Mouse (Mus musculus) neural tube, postnatal 0 days (tissue): Measurements from ENCODE around the gene Bdkrb2. TPM values are rescaled to one million over a fixed set of nuclear protein-coding genes. Genes with fewer than 3 reads are reported as not detected.

Experiments used
- polyA plus RNA-seq: library from polyadenylated mRNA; unstranded; fragments of >200 nt; fragmentation: Nextera tagmentation; extraction: Ambion mirVana; gene quantifications from 2 replicates; pipeline ENCODE4 v1.2.1, GENCODE M21; 2015

Bdkrb2 gene
- 1.7 and 2.2 TPM in 2 replicates for polyA plus RNA-seq

DNA sequence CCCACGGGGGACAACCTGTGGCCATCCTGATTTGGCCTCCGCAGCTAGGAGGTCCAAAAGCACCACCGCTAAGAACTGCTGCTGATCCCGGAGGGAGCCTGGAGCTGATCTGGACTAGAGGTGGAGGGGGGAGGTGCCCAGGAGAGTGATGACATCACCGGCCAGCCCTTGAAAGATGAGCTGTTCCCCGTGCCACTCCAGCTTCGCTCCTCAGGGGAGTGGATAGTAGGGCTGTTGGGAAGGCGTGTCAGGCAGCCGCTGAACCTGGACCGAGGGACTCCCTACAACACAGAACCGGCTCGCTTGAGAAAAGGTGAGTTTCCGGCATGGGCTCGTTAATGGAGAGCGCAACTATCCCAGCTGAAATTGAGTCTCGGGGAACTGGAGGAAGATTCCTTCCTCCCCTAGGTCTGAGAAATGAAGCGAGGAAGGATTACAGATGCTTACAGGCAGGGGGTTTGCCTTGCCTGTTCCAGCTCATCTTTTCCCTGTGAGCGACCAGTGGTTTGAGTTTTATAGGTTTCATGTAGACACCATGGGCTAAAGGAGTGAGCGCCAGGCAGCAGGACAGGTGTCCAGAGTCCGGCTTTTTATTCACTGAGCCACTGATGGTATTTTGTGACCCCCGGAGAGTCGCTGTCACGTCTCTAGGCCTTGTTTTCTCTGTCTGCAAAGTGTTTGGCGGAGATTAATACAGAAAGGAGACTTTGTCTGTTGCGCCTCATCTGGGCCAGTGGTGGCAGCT is at the start of gene Bdkrb2:
Gene Bdkrb2 (plus strand): TSS at position 291 of the 745 bp plus-strand sequence.

GRCm38 (mm10) chr12:105602581-105603210 is 39.7 kb downstream of the Bdkrb2 start, which contains the start of gene Bdkrb1:
TSS of gene Bdkrb1 (plus strand) at chr12:105603085.

Other genes starting within 250 kb of the Bdkrb2 start
- 22.3 and 29.5 TPM in 2 replicates for gene Tunar, start 229.4 kb upstream of the Bdkrb2 start, polyA plus RNA-seq
- gene D430019H16Rik, start 109.4 kb upstream of the Bdkrb2 start, polyA plus RNA-seq = 9.0 and 9.9 TPM in 2 replicates
- gene Bdkrb1, start 39.9 kb downstream of the Bdkrb2 start, polyA plus RNA-seq = 0.22 and 0.28 TPM in 2 replicates
- 23.1 and 23.4 TPM in 2 replicates for gene Gskip, start 121.6 kb downstream of the Bdkrb2 start, polyA plus RNA-seq
- gene Atg2b, start 122.0 kb downstream of the Bdkrb2 start, polyA plus RNA-seq = 9.4 and 12.3 TPM in 2 replicates
- 0.73 and 1.3 TPM in 2 replicates for gene Ak7, start 142.8 kb downstream of the Bdkrb2 start, polyA plus RNA-seq
- gene Papola, start 221.5 kb downstream of the Bdkrb2 start, polyA plus RNA-seq = 99.5 and 107 TPM in 2 replicates